Comparison of ENCODE assay signal across 8 mouse cellular contexts in genomic region chr11:4974376-4975122, GRCm38 (mm10). TPM values are rescaled to one million over a fixed set of nuclear protein-coding genes. Genes with fewer than 3 reads are reported as not detected.
DNase-seq lines count a peak whose midpoint lies in the region; ATAC-seq and TF ChIP-seq lines count a peak whose summit lies in the region.
"Had no signal": no experiment of that assay in that cellular context is flagged by ENCODE, and none has a peak within 500 bp of the region (broad histone marks: within the 10 kb centered on the region; RNA-seq: fewer than 3 reads in every experiment).

No protein-coding gene starts in this region.

- no peaks in the 10 kb centered on the region for H3K36me3 ChIP-seq in liver, adult 2 months (ENCODE audit: control insufficient read depth, insufficient read depth, low read length)
- no peaks in the 10 kb centered on the region for H3K36me3 ChIP-seq in stomach, postnatal 0 days (ENCODE audit: control insufficient read depth, insufficient read depth, low read length)

- WGBS in liver, adult 2 months = 69% methylated on average over 11 of the region's 11 CpGs
- WGBS in stomach, postnatal 0 days = 52% methylated on average over 11 of the region's 11 CpGs

- peak; percentile 18 for DNase-seq in liver, adult 2 months (ENCODE audit: extremely low read depth, low read depth, low spot score)
- DNase-seq in liver = no peak
- DNase-seq in kidney, adult 9 months = peak; percentile 64
- peak; percentile 33 to 57 for DNase-seq in lung, adult 18-20 months
- DNase-seq in stomach, postnatal 0 days (ENCODE audit: low spot score) = no peak
- DNase-seq in cerebellum, adult 9-11 months = no peak
- no peak for DNase-seq in gastrocnemius, postnatal 4 days (ENCODE audit: low spot score in 2 of 2)
- DNase-seq: retina, postnatal 1 day had no signal

- H3K27ac ChIP-seq in liver, adult 2 months (replicated peaks; ENCODE audit: insufficient read depth, low read depth, low read length) = peak overlapping the region; percentile 74
- 0 out of 2 replicates have a peak overlapping the region, but pooled peaks have one; percentile 2 for H3K27ac ChIP-seq in stomach, postnatal 0 days (replicated peaks)

- TF ChIP-seq CTCF in liver, adult 2 months (IDR thresholded peaks at IDR 0.05; ENCODE audit: low read depth, low read length) = no peak
- TF ChIP-seq CTCF in stomach, postnatal 0 days (IDR thresholded peaks at IDR 0.05; ENCODE audit: low read depth) = no peak

- no peak overlapping the region for H3K4me2 ChIP-seq in stomach, postnatal 0 days (replicated peaks; ENCODE audit: low read depth)

- H3K79me2 ChIP-seq in liver, adult 2 months (ENCODE audit: control insufficient read depth, insufficient read depth, low read length) = no peaks in the 10 kb centered on the region

- ATAC-seq in stomach, postnatal 0 days (ENCODE audit: low FRiP score, low TSS enrichment) = no peak

- no peaks in the 10 kb centered on the region for H3K4me1 ChIP-seq in liver, adult 2 months (ENCODE audit: control insufficient read depth, insufficient read depth, low read length)
- no peaks in the 10 kb centered on the region for H3K4me1 ChIP-seq in stomach, postnatal 0 days (replicated peaks; ENCODE audit: control insufficient read depth, insufficient read depth)

- TF ChIP-seq EP300 in stomach, postnatal 0 days (optimal IDR thresholded peaks at IDR 0.05) = no peak

- TF ChIP-seq POLR2A in liver, adult 2 months (IDR thresholded peaks at IDR 0.05; ENCODE audit: extremely low read depth, insufficient read depth, low read length) = no peak

- no peak overlapping the region for H3K4me3 ChIP-seq in liver, adult 2 months (ENCODE audit: insufficient read depth, low read depth, low read length)
- no peak overlapping the region for H3K4me3 ChIP-seq in stomach, postnatal 0 days (ENCODE audit: low read depth, low read length)

- no peaks in the 10 kb centered on the region for H3K27me3 ChIP-seq in liver, adult 2 months (ENCODE audit: control insufficient read depth, insufficient read depth, low read length)
- H3K27me3 ChIP-seq in stomach, postnatal 0 days (ENCODE audit: control insufficient read depth, insufficient read depth, low read length) = no peaks in the 10 kb centered on the region

- H3K9me3 ChIP-seq in stomach, postnatal 0 days (ENCODE audit: control insufficient read depth, low read length) = no peaks in the 10 kb centered on the region

- no peak overlapping the region for H3K9ac ChIP-seq in liver, adult 2 months (ENCODE audit: low read depth, low read length)
- no peak overlapping the region for H3K9ac ChIP-seq in stomach, postnatal 0 days (ENCODE audit: low read length)

RNA-seq across cellular contexts. Expression of gene Ap1b1, which starts 12.1 kb away (rescaled TPM):
- total RNA-seq in liver, adult 2 months (2014; rRNA removed) = 30.1 and 41.2 TPM in 2 replicates
- polyA plus RNA-seq in liver, adult 2 months (2012; rRNA removed) = 46.7 and 48.8 TPM in 2 replicates
- 41.8 and 43.3 TPM in 2 replicates for polyA plus RNA-seq in stomach, postnatal 0 days (2015; fragmentation: Nextera tagmentation; extraction: Ambion mirVana)
- 10 to 100 TPM; 46.5 to 58.0 TPM for total RNA-seq in gastrocnemius, postnatal 4 days (2021)

RNA-seq across cellular contexts. Expression of gene Nefh, which starts 26.7 kb away (rescaled TPM):
- 0.09 and 0.20 TPM in 2 replicates for total RNA-seq in liver, adult 2 months (2014; rRNA removed)
- 0.06 TPM in 1 of 2 replicates, not detected in the other for polyA plus RNA-seq in liver, adult 2 months (2012; rRNA removed)
- 0.25 TPM in 2 replicates for polyA plus RNA-seq in stomach, postnatal 0 days (2015; fragmentation: Nextera tagmentation; extraction: Ambion mirVana)
- under 1 TPM; 0.08 to 0.17 TPM for total RNA-seq in gastrocnemius, postnatal 4 days (2021)

Comparison
In these comparisons a context has a peak if more than half of its experiments do, and no peak if none do; other contexts are left out.
1. DNase-seq: peak in liver, adult 2 months (single experiment), kidney, adult 9 months (single experiment) and lung, adult 18-20 months (2 of 2); none in liver (single experiment), stomach, postnatal 0 days (single experiment), cerebellum, adult 9-11 months (single experiment) and gastrocnemius, postnatal 4 days (0 of 2).